Mouse (Mus musculus) heart, embryonic 14.5 days (tissue): Measurements from ENCODE around the gene Pdlim4. TPM values are rescaled to one million over a fixed set of nuclear protein-coding genes. Genes with fewer than 3 reads are reported as not detected.
"Not testable (repeated sequence)": the region's sequence is repeated elsewhere in the genome, so short reads cannot be mapped to it uniquely, and the experiment has no call there.

Source experiments
- ATAC-seq: fragments of 200-750 bp; cut with Nextera tagmentation; 2 replicates; pipeline ENCODE4 v1.8.0; 2017; ENCODE audit warnings: low read depth, moderate TSS enrichment; ENCODE audit not compliant: insufficient number of reproducible peaks, insufficient read depth, low FRiP score
- H3K27ac ChIP-seq, 2 experiments: fragments of 200-500 bp in 1 of 2; fragments of 300-500 bp in 1 of 2; sonication (generic) in 1 of 2; replicated peaks in 1 of 2; 2 replicates each; pipeline ENCODE4 v1.5.1; 2012 to 2014; ENCODE audit warnings: low read depth in 2 of 2, low read length in 2 of 2, control low read depth in 1 of 2, mild to moderate bottlenecking in 1 of 2, mixed read lengths in 1 of 2; ENCODE audit not compliant: control insufficient read depth in 1 of 2, insufficient read depth in 1 of 2
- H3K27me3 ChIP-seq: fragments of 300-500 bp; sonication (generic); 2 replicates; pipeline ENCODE4 v1.6.1; 2014; ENCODE audit warnings: mild to moderate bottlenecking, low read length, control low read depth; ENCODE audit not compliant: control insufficient read depth, insufficient read depth
- H3K36me3 ChIP-seq: fragments of 300-500 bp; sonication (generic); 2 replicates; pipeline ENCODE4 v1.6.1; 2014; ENCODE audit warnings: mild to moderate bottlenecking, control low read depth, low read length, mixed read lengths; ENCODE audit not compliant: control insufficient read depth, insufficient read depth
- H3K4me1 ChIP-seq, 2 experiments: fragments of 200-500 bp in 1 of 2; fragments of 300-500 bp in 1 of 2; sonication (generic) in 1 of 2; 2 replicates each; pipeline ENCODE4 v1.6.1; 2012 to 2014; ENCODE audit warnings: low read length in 2 of 2, control low read depth in 1 of 2, mixed read lengths in 1 of 2; ENCODE audit not compliant: control insufficient read depth in 2 of 2, insufficient read depth in 2 of 2
- H3K4me2 ChIP-seq: fragments of 300-500 bp; sonication (generic); 2 replicates; pipeline ENCODE4 v1.6.1; 2014; ENCODE audit warnings: mild to moderate bottlenecking, low read length
- H3K4me3 ChIP-seq, 2 experiments: fragments of 200-500 bp in 1 of 2; fragments of 300-500 bp in 1 of 2; sonication (generic) in 1 of 2; 2 replicates each; pipeline ENCODE4 v1.5.1; 2012 to 2014; ENCODE audit warnings: low read length in 2 of 2, mild to moderate bottlenecking in 2 of 2, control low read depth in 1 of 2, low read depth in 1 of 2, moderate library complexity in 1 of 2; ENCODE audit not compliant: control insufficient read depth in 1 of 2, insufficient read depth in 1 of 2
- H3K9ac ChIP-seq: fragments of 300-500 bp; sonication (generic); 2 replicates; pipeline ENCODE4 v1.6.1; 2014; ENCODE audit warnings: mild to moderate bottlenecking, low read length
- H3K9me3 ChIP-seq: fragments of 300-500 bp; sonication (generic); 2 replicates; pipeline ENCODE4 v1.6.1; 2016; ENCODE audit warnings: low read length, control low read depth; ENCODE audit not compliant: control insufficient read depth
- WGBS: fragments of 180-500 bp; shearing (Covaris S2); extraction: QIAGEN DNeasy Blood & Tissue Kit; methylation state at CpG from one replicate; pipeline ENCODE4 v1.1.7; 2014; 5-methylcytosine and 5-hydroxymethylcytosine counted together
- polyA plus RNA-seq: library from polyadenylated mRNA; unstranded; fragments of >200 nt; fragmentation: Nextera tagmentation; extraction: Ambion mirVana; gene quantifications from 2 replicates; pipeline ENCODE4 v1.2.1, GENCODE M21; 2014

Pdlim4 gene
- polyA plus RNA-seq, 1 experiment from 2014 or later: 14.6 TPM

DNA sequence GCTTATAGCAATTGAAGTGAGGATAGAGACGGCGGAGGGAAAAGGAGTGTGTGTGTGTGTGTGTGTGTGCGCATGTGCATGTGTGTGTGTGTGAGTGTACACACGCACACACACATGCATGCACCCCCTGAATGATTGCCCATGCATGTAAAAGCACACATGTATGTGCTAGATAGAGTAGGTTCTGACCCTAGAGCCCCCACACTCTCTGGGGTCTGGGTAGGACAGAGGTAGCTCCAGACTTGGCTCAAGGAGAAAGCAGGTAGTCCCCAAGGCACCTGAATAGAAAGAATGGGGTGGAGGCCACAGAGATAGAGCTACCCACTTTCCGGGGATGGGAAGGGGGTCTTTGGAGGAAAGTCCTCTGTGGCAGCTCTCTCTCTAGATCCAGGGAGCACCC lies 16.7 kb downstream of the Pdlim4 start:
- no peaks in the 10 kb centered on the region for H3K36me3 ChIP-seq
- H3K4me3 ChIP-seq: no peak overlapping the region
- no peak for ATAC-seq
- H3K27ac ChIP-seq: no peak overlapping the region
- no peak overlapping the region for H3K9ac ChIP-seq
- WGBS: 83% methylated on average over 5 of the region's 5 CpGs
- no peak overlapping the region for H3K4me2 ChIP-seq
- no peaks in the 10 kb centered on the region for H3K27me3 ChIP-seq
- no peaks in the 10 kb centered on the region for H3K9me3 ChIP-seq
- H3K4me1 ChIP-seq: no peaks in the 10 kb centered on the region

DNA sequence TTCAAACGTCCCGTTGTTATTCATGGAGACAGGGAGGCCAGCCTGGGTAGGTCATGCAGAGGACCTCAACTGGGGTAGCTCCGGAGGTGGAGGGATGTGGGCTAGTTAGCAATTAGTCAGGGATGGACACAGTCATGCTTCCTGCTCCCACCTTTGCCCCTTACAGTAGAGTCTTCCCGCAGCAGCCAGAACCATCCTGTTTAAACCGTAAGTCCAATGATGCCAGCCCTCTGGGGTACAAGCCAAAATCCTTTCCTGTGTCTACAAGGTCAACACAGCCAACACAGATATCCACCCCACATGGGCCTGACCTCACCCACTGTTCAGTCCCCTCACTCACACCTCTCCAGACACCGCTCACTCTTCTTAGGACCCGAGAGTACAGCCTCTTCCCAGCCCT lies 17.7 kb downstream of the Pdlim4 start:
- no peak for ATAC-seq
- H3K27me3 ChIP-seq: no peaks in the 10 kb centered on the region
- H3K36me3 ChIP-seq: no peaks in the 10 kb centered on the region
- H3K27ac ChIP-seq: no peak overlapping the region
- H3K4me3 ChIP-seq: no peak overlapping the region
- H3K9ac ChIP-seq: no peak overlapping the region
- no peaks in the 10 kb centered on the region for H3K9me3 ChIP-seq
- H3K4me1 ChIP-seq: no peaks in the 10 kb centered on the region
- 80% methylated on average over 7 of the region's 7 CpGs for WGBS
- H3K4me2 ChIP-seq: no peak overlapping the region

DNA sequence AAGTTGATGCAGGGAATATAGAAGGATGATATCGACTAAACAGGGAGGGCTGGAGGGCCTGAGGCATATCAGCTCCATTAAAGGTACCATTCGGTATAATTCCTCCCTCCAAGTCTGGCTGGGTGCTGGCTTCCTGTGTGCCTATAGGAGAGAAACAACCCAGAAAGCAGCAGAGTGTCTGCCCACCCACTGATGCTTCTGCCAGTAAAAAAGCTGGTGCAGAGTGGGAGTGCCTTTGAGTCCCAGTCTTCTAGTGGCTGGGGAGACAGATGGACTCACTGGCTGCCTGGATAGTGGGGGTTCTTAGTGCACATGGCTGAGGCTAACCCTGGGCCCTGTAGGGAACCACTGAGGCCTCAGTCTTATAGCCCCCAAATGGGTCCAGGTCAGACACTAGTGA lies 18.6 kb downstream of the Pdlim4 start:
- no peaks in the 10 kb centered on the region for H3K4me1 ChIP-seq
- 67% methylated on average over 2 of the region's 2 CpGs for WGBS

DNA sequence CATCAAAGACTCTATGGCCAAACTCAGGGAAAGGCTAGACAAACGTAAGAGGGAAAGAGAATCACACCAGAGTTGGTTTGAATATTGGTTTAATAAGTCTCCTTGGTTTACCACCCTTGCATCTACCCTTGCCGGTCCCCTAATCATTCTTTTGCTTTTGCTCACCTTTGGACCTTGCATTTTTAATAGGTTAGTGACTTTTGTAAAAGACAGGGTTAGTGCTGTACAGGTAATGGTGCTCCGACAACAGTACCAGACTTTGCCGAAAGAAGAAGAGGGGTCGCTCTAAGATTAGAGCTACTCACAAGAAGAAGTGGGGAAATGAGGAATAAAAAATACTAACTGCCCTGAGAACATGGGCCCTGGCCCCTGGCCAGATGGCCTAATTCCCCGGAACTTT lies 28.1 kb downstream of the Pdlim4 start:
- Histone ChIP-seq H3K4me1 (no peaks in the 10 kb centered on the region), H3K4me3 (no peak overlapping the region), H3K27ac (no peak overlapping the region), H3K9me3 (no peaks in the 10 kb centered on the region), H3K27me3 (no peaks in the 10 kb centered on the region), H3K9ac (no peak overlapping the region), H3K36me3 (no peaks in the 10 kb centered on the region), H3K4me2 (no peak overlapping the region)
- no peak for ATAC-seq
- WGBS: 87% methylated on average over 6 of the region's 6 CpGs

More for the DNA sequence above, 18.6 kb downstream of the Pdlim4 start:
- Histone ChIP-seq H3K9me3 (no peaks in the 10 kb centered on the region), H3K4me3 (no peak overlapping the region), H3K36me3 (no peaks in the 10 kb centered on the region), H3K27me3 (no peaks in the 10 kb centered on the region), H3K27ac (no peak overlapping the region), H3K9ac (no peak overlapping the region), H3K4me2 (no peak overlapping the region)
- no peak for ATAC-seq

DNA sequence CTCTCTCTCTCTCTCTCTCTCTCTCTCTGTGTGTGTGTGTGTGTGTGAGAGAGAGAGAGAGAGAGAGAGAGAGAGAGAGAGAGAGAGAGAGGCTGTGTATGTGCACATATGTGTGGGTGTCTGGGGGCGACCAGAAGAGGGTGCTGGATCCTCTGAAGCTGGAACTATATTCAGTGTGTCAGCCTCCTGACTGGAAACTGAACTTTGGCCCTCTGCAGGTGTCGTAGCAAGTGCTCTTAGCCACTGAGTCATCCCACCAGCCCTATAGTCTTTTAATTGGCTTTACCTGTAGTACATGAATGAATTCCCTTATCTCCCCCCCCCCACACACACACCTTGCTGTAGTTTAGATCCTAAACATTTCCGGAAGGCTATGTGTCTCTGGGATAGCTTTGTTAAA lies 35.9 kb downstream of the Pdlim4 start:
- H3K9me3 ChIP-seq, ATAC-seq, H3K4me1 ChIP-seq, H3K9ac ChIP-seq, H3K27ac ChIP-seq, H3K27me3 ChIP-seq, H3K36me3 ChIP-seq, H3K4me2 ChIP-seq, H3K4me3 ChIP-seq: not testable (repeated sequence)
- 82% methylated on average over 1 of the region's 3 CpGs for WGBS

DNA sequence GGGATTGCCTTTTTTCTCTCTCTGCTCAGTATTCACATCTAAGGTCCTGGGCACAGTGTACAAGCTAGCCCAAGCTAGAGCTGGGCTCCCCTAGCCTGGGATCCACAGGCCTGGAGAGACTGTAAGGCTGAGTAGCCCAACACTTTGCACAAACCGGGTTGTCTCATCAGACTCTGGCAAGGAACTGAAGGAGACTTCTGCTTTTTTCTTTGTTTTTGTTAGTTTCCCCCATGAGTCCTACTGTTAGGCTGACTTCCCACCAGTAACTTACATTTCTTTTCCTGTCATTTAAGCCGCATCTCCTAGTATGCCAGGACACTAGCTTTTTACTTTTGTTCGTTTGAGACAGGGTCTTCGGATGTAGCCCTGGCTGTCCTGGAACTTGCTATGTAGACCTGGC lies 39.8 kb downstream of the Pdlim4 start:
- Histone ChIP-seq H3K4me2 (peak overlapping the region; percentile 97), H3K36me3 (no peaks in the 10 kb centered on the region), H3K9ac (peak overlapping the region; percentile 74), H3K27me3 (peaks cover 32% of the 10 kb centered on the region), H3K4me1 (peaks cover 5 to 8% of the 10 kb centered on the region in 2 experiments), H3K27ac (no peak overlapping the region), H3K9me3 (no peaks in the 10 kb centered on the region), H3K4me3 (peak overlapping the region in 1 of 2 experiments; percentile 55; a peak in 2 of 4 replicates)
- 79% methylated on average over 4 of the region's 4 CpGs for WGBS
- ATAC-seq: no peak

DNA sequence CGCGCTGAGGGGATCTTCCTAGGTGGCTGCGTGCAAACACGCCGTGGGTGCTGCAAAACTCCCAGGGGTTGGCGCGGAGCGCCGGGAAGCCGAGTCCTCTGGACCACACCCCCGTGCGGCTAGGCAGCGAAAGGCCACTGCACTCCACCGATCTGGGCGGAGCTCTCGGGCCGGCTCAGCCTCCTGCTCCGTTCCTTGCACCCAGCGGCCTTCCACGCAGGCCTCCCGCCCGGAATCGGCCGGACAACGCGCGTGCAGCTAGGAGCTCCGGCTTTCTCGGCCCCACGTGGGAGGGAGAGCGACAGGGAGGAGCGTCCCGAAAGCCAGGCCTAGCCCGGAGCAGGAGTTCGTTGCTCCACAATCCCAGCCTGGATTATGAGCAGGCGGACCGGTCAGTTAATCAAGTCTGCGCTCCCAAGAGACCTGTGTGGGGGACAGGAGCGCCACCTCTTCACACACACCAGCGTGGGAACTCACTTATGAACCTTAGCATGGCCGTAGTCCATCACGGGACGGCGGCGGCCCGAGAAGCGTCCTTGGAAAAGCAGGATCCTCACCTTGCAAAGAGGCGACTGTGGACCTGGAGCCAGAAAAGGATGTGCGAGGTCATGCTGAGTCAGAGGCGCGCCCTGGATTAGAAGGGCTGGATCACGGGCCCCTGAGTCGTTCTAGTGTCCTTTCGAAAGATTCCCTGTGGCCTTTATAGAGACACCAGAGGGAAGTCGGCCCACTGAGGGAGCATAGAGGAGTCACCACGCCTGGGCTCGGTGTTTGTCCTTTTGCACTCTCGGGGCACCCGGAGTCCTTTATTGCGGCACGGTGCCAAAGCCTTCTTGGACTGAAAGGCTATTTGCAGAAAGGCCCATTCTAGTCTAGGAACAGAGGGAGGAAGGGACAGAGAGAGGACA lies 40.5 kb downstream of the Pdlim4 start, which contains the start of gene Slc22a4:
Slc22a4 (minus strand) TSS at position 47 of the 908 bp plus-strand sequence.
- peak; percentile 91 for ATAC-seq
- Histone ChIP-seq H3K4me2 (peak within 1 kb of the TSS; percentile 97), H3K9me3 (no peaks in the 10 kb centered on the region), H3K4me1 (peaks cover 5 to 8% of the 10 kb centered on the region in 2 experiments), H3K36me3 (no peaks in the 10 kb centered on the region), H3K9ac (peak within 1 kb of the TSS; percentile 74), H3K4me3 (peak within 1 kb of the TSS; percentile 52 to 55), H3K27ac (no peak within 1 kb of the TSS), H3K27me3 (peaks cover 32% of the 10 kb centered on the region)
- WGBS: 2% methylated on average over 61 of the region's 61 CpGs
